Mouse (Mus musculus): ENCODE results near the gene Try10. TPM values are rescaled to one million over a fixed set of nuclear protein-coding genes. Genes with fewer than 3 reads are reported as not detected.
"Not testable (repeated sequence)": the region's sequence is repeated elsewhere in the genome, so short reads cannot be mapped to it uniquely, and the experiment has no call there.

Try10 gene
- total RNA-seq (2021), result not detected

DNA sequence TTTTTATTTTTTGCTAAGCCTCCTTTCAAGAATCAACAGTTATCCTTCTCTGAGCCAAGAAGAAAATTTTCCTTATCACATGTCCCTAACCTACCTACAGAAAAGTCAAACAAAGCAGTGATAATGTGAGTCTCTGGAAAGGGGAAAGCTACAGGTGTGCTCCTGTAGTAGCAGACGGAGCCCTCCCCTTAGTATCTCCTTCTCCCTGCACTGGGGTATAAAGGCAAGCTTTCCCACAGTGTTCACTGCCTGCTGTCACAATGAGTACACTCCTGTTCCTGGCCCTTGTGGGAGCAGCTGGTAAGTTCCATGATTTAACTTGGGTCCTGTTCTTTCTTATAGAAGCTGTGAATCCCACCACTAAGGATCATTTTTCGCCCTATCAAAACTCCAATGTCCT, at the start of gene Try10:
Try10 (plus strand) TSS at position 174 of the 400 bp plus-strand sequence.
- DNase-seq, result no peak

DNA sequence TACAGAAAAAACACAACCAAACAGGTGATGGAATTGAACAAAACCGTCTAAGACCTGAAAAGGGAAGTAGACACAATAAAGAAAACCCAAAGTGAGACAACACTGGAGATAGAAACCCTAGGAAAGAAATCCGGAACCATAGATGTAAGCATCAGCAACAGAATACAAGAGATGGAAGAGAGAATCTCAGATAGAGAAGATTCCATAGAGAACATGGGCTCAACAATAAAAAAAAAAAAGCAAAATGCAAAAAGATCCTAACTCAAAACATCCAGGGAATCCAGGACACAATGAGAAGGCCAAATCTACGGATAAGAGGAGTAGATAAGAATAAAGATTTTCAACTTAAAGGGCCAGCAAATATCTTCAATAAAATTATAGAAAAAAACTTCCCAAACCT, 37.2 kb upstream of the Try10 start, which contains the start of gene Try5:
Try5 (minus strand) TSS at position 101 of the 400 bp plus-strand sequence.
- DNase-seq, result not testable (repeated sequence)

DNA sequence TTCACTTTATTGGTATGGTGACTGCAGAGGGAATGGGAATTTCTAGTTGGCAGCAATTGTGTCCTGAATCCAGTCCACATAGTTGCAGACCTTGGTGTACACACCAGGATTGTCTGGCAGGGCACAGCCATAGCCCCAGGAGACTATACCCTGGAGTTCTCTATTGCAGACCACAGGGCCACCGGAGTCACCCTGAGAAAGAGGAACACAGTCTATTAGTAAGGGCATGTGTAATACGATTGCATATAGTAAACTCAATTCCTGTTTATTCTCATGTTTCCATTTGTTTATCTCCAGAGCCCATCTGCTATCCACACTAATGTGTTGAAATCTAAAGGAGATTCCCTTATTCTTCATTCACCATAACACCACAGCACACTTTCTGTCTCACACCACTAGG, 19.9 kb downstream of the Try10 start:
- not testable (repeated sequence) for DNase-seq

DNA sequence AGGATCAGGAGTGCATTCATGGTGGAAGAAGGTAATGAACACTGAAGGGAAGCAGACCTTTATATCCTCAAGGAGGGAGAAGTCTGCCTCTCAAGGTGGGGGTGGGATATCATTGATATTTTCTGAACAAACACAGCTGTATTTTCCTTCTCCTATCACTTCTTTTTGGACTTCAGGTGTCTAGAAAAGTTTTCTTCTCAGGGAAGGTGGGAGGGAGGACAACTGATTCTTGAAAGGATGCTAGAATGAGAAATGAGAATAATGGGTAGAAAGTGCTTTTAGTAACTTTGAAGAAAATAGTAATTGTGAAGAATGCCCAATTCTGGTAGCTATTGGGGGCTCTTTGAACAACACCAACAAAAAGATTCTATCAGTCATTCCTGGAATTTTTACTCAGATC, 23.7 kb downstream of the Try10 start, which contains the start of gene Prss3:
Prss3 (minus strand) TSS at position 101 of the 400 bp plus-strand sequence.
- DNase-seq, result not testable (repeated sequence)

DNA sequence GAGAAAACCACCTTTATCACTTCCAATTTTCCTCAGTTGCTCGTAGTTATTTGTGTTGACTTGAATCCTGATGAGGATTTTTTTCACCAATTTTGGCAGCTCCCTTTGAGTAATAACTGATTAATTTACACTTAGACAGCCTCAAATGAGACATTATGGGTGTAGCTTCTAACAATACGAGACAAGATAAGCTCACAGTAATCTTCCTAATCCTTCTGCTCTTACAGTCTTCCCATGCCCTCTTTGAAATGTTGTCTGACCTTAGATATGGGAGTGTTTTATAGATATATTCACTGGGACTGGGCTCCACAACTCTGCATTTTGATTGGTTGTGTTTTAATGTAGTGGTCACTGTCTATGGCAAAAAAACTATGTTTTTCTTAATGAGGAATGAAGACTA, 32.9 kb downstream of the Try10 start:
- no peak for DNase-seq

DNA sequence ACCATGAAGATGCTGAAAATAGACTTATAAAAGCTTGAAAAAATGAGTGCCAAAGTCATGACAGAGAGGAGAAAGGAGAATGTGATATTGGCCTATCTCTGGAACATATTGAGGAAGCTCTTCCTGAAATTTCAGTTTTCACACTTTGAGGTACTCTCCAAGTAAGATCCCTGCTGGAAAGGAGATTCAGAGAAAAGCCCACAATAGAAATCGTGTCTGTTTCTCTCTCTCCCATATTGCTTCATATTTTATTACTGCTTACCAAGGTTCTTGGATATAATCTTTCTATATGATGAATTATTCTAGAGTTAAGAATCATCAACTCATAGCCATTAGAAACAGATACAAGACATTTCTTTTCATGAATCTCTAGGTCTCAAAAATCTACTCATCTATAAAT, 37.7 kb downstream of the Try10 start:
- DNase-seq, result not testable (repeated sequence)

DNA sequence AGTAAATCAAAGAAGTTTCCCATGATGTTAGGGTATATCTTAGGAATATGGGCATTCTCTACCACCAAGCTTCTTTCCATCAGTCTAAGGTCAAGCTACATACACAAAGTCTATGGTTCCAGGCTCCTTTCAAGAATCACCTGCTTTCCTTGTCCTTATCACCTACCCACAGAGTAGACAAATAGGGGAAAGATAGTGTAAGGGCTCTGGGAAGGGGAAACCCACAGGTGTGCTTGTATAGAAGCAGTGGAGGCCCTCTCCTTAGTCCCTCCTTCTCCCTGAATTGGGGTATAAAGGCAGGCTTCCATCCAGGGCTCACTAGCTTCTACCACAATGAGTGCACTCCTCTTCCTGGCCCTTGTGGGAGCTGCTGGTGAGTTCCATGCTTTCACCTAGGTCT, 38.2 kb downstream of the Try10 start, which contains the start of gene Gm5771:
Gm5771 (plus strand) TSS at position 301 of the 400 bp plus-strand sequence.
- DNase-seq, result not testable (repeated sequence)

Other genes starting within 250 kb of the Try10 start
- not detected for gene Try4, start 51.8 kb upstream of the Try10 start, total RNA-seq (2021)
- not detected for gene Try5, start 37.3 kb upstream of the Try10 start, total RNA-seq (2021)
- not detected for gene Prss3, start 23.6 kb downstream of the Try10 start, total RNA-seq (2021)
- not detected for gene Gm5771, start 38.3 kb downstream of the Try10 start, total RNA-seq (2021)
- gene Gm10334, start 92.0 kb downstream of the Try10 start, total RNA-seq (2021), result not detected
- gene Prss1, start 104.8 kb downstream of the Try10 start, total RNA-seq (2021), result not detected
- not detected for gene Prss2, start 167.7 kb downstream of the Try10 start, total RNA-seq (2021)